Mouse (Mus musculus) cortical plate, adult 2 months (tissue): ENCODE data around the gene Fbxl17.

Source experiments
- CTCF ChIP-seq: fragments of 200-500 bp; IDR thresholded peaks from 2 replicates; pipeline ENCODE4 v1.5.1; 2011; ENCODE audit warnings: mild to moderate bottlenecking, control low read depth, low read length; ENCODE audit not compliant: insufficient read depth; ENCODE audit errors: extremely low read depth
- POLR2A ChIP-seq: fragments of 200-500 bp; IDR thresholded peaks from 2 replicates; pipeline ENCODE4 v1.6.1; 2011; ENCODE audit warnings: mild to moderate bottlenecking, low read length, control low read depth; ENCODE audit not compliant: insufficient read depth; ENCODE audit errors: extremely low read depth

GRCm38 (mm10) chr17:63343076-63343475 is 156.7 kb downstream of the Fbxl17 start:
- TF ChIP-seq CTCF (no peak), POLR2A (no peak)
